Mouse (Mus musculus) liver, postnatal 0 days (tissue): ENCODE data around the gene Dmap1.

ENCODE experiments used
- CTCF ChIP-seq: sonication (generic); IDR thresholded peaks from 2 replicates; pipeline ENCODE4 v1.5.1; 2016; ENCODE audit warnings: antibody characterized with exemption, low read depth
- EP300 ChIP-seq: IDR thresholded peaks from 2 replicates; pipeline ENCODE4 v1.6.1; 2016; ENCODE audit warnings: antibody characterized with exemption, low read depth, mild to moderate bottlenecking

DNA sequence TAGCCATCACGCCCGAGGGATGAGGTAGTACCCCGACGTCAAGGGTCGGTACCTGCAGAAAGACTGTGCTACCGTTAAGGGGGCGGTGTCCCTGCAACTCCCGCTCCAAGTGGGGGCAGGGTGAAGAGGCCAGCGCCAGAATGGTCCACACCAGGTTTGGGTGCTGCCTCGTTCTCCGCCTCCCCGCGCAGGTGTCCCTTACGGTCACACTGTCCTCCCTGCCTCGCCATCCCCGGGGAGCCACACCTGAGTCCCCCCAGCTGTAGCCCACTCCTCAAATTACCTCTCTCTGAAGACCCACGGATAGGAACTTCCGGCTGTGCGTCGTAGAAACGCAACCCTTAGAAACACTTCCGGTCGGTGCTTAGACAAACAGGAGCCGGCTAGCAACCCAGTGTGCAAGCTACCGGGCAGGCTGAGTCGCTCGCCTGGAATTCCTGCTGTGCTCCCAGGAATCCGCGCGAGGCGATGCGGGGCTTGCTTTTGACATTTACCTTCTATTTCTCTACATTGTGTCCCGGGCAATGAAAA, at the start of gene Dmap1:
- TF ChIP-seq CTCF (no peak), EP300 (peak; percentile 28; the same call in 1 of the 2 replicates)
